Mouse (Mus musculus) heart, embryonic 11.5 days (tissue): ENCODE measurements at regions not wholly inside any gene's neighbourhood (a gene's known extent, or its start where the extent isn't known, plus 50 kb on each side); places are given as distances from the start of the nearest gene placed in this dataset.

Experiments
- ATAC-seq: fragments of 200-750 bp; cut with Nextera tagmentation; replicated peaks from 2 replicates; pipeline ENCODE4 v1.8.0; 2017; ENCODE audit warnings: moderate library complexity; ENCODE audit not compliant: insufficient number of reproducible peaks, low FRiP score, low TSS enrichment
- H3K27ac ChIP-seq: fragments of 300-500 bp; sonication (generic); 2 replicates; pipeline ENCODE4 v1.5.1; 2014; ENCODE audit warnings: mild to moderate bottlenecking, low read depth, low read length
- H3K27me3 ChIP-seq: fragments of 300-500 bp; sonication (generic); 2 replicates; pipeline ENCODE4 v1.6.1; 2014; ENCODE audit warnings: mild to moderate bottlenecking, low read length, mixed read lengths; ENCODE audit not compliant: control insufficient read depth, insufficient read depth
- H3K36me3 ChIP-seq: fragments of 300-500 bp; sonication (generic); 2 replicates; pipeline ENCODE4 v1.6.1; 2014; ENCODE audit warnings: mild to moderate bottlenecking, low read length, moderate library complexity, mixed read lengths; ENCODE audit not compliant: control insufficient read depth, insufficient read depth
- H3K4me1 ChIP-seq: fragments of 300-500 bp; sonication (generic); 2 replicates; pipeline ENCODE4 v1.6.1; 2014; ENCODE audit warnings: low read length; ENCODE audit not compliant: control insufficient read depth, insufficient read depth
- H3K4me2 ChIP-seq: fragments of 300-500 bp; sonication (generic); 2 replicates; pipeline ENCODE4 v1.6.1; 2014; ENCODE audit warnings: mild to moderate bottlenecking, moderate library complexity
- H3K4me3 ChIP-seq: fragments of 300-500 bp; sonication (generic); 2 replicates; pipeline ENCODE4 v1.5.1; 2014; ENCODE audit warnings: low read depth, low read length
- H3K9ac ChIP-seq: fragments of 300-500 bp; sonication (generic); 2 replicates; pipeline ENCODE4 v1.6.1; 2014; ENCODE audit warnings: mild to moderate bottlenecking, low read depth, low read length, moderate library complexity
- H3K9me3 ChIP-seq: fragments of 300-500 bp; sonication (generic); replicated peaks from 2 replicates; pipeline ENCODE4 v1.6.1; 2016; ENCODE audit warnings: low read length; ENCODE audit not compliant: control insufficient read depth
- WGBS: fragments of 180-500 bp; shearing (Covaris S2); extraction: QIAGEN DNeasy Blood & Tissue Kit; methylation state at CpG from one replicate; pipeline ENCODE4 v1.1.7; 2014; ENCODE audit not compliant: insufficient replicate concordance; 5-methylcytosine and 5-hydroxymethylcytosine counted together

GRCm38 (mm10) chr5:37917161-37917560, 92.8 kb upstream of the Msx1 start:
- H3K4me3 ChIP-seq: no peak overlapping the region
- H3K4me1 ChIP-seq: peaks cover 4% of the 10 kb centered on the region; the same call in 1 of the 2 replicates
- H3K27ac ChIP-seq: no peak overlapping the region
- no peak overlapping the region for H3K4me2 ChIP-seq
- 19% methylated on average over 5 of the region's 5 CpGs for WGBS
- no peaks in the 10 kb centered on the region for H3K36me3 ChIP-seq
- peaks cover 12% of the 10 kb centered on the region for H3K27me3 ChIP-seq
- no peak overlapping the region for H3K9ac ChIP-seq
- ATAC-seq: no peak
- H3K9me3 ChIP-seq: no peaks in the 10 kb centered on the region

- Histone ChIP-seq H3K27ac (no peak overlapping the region), H3K4me3 (no peak overlapping the region), H3K9ac (no peak overlapping the region), H3K9me3 (no peaks in the 10 kb centered on the region), H3K4me1 (no peaks in the 10 kb centered on the region), H3K27me3 (peaks cover 40% of the 10 kb centered on the region), H3K36me3 (no peaks in the 10 kb centered on the region), H3K4me2 (no peak overlapping the region)
- 37% methylated on average over 5 of the region's 5 CpGs for WGBS
- ATAC-seq: no peak; the same call in 1 of the 2 replicates
Measured at GRCm38 (mm10) chr5:37904683-37905352, 80.4 kb upstream of the Msx1 start.

- H3K9me3 ChIP-seq: no peaks in the 10 kb centered on the region
- no peak for ATAC-seq
- no peaks in the 10 kb centered on the region for H3K4me1 ChIP-seq
- no peak overlapping the region for H3K4me3 ChIP-seq
- 71% methylated on average over 3 of the region's 3 CpGs for WGBS
- H3K9ac ChIP-seq: no peak overlapping the region
- no peaks in the 10 kb centered on the region for H3K36me3 ChIP-seq
- H3K27me3 ChIP-seq: peaks cover 41% of the 10 kb centered on the region
- H3K4me2 ChIP-seq: no peak overlapping the region
- H3K27ac ChIP-seq: no peak overlapping the region
Measured at GRCm38 (mm10) chr5:37903861-37904260, 79.5 kb upstream of the Msx1 start.

- no peak overlapping the region for H3K27ac ChIP-seq
- no peaks in the 10 kb centered on the region for H3K36me3 ChIP-seq
- no peaks in the 10 kb centered on the region for H3K4me1 ChIP-seq
- ATAC-seq: no peak
- WGBS: 73% methylated on average over 2 of the region's 2 CpGs
- H3K9me3 ChIP-seq: no peaks in the 10 kb centered on the region
- H3K4me2 ChIP-seq: no peak overlapping the region
- no peak overlapping the region for H3K4me3 ChIP-seq
- H3K9ac ChIP-seq: no peak overlapping the region
- H3K27me3 ChIP-seq: peaks cover 46% of the 10 kb centered on the region
Measured at GRCm38 (mm10) chr5:37902741-37903140, 78.4 kb upstream of the Msx1 start.

DNA sequence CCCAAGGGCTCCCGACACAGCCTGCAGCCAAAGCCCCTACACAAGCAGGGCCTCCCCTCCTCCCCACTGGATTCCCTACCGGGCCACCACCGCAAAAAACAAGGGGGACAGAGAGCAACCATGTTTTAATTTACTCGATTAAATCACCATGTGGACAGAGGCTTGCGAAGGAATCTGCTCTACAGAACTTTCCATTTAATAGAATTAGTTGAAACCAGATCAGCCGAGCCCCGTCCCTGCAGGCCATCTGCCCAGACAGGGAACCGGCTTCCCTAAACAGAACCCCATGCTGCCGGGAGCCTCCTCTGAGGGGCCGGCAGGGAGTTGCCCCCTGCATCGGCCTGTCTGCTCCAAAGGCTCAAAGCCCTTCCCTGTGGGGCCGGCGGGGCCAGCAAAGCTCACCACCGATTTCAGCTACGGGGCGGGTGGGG, 77.5 kb upstream of the Msx1 start:
- H3K4me1 ChIP-seq: no peaks in the 10 kb centered on the region
- H3K9me3 ChIP-seq: no peaks in the 10 kb centered on the region
- peak overlapping the region; percentile 31 for H3K4me3 ChIP-seq
- no peak overlapping the region for H3K27ac ChIP-seq
- H3K4me2 ChIP-seq: peak overlapping the region; percentile 61
- peaks cover 48% of the 10 kb centered on the region for H3K27me3 ChIP-seq
- H3K9ac ChIP-seq: no peak overlapping the region
- no peaks in the 10 kb centered on the region for H3K36me3 ChIP-seq
- 2% methylated on average over 16 of the region's 16 CpGs for WGBS
- ATAC-seq: no peak

DNA sequence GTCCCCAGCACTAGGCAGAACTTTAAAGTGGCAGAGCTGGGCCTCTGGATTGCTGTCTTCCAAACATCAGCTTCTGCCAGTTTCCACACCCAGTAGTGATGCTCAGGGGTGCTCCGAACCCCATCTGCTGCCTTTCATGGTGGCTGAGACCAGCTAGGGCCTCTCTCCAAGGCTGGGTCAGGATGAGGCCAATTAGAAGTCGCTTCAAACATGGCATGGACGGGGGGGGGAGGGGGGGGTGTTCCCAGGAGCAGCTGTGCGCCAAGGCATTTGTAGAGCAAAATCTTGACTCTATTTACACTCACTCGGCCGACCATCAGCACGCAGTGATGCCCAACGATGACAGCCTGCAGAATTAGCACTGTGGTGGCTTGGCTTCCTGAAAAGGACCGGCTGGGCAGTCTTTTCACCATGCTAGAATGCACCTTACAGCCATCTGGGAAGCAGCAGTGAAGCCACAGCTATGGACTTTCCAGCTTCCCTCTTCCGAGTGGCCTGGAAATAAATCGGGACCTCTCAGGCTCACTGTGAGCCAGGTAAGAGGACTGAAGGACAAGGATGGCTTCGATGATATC, 73.7 kb upstream of the Msx1 start:
- peaks cover 62% of the 10 kb centered on the region for H3K27me3 ChIP-seq
- no peaks in the 10 kb centered on the region for H3K9me3 ChIP-seq
- H3K27ac ChIP-seq: no peak overlapping the region
- H3K9ac ChIP-seq: no peak overlapping the region
- ATAC-seq: no peak
- H3K4me1 ChIP-seq: peaks cover 15% of the 10 kb centered on the region
- no peaks in the 10 kb centered on the region for H3K36me3 ChIP-seq
- WGBS: 70% methylated on average over 12 of the region's 12 CpGs
- no peak overlapping the region for H3K4me3 ChIP-seq
- no peak overlapping the region for H3K4me2 ChIP-seq

DNA sequence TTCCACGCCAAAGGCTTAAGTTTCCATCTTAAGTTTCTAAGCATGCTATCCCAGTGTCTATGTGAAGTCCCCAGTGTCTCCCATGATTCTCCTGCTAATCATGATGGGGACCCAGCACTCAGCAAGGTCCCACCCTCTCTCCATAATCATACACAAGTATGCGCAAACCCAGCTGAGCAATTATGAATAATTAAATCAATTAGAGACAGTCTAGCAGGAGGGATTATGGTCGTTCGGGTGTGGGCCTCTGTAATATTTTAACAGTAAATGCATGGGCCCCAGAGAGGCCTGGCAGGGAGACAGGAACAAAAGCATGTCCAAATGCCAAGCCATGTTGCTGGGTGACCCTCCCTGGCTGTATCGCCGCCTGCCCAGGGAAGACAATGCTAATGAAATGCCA, 73.1 kb upstream of the Msx1 start:
- Histone ChIP-seq H3K27ac (no peak overlapping the region), H3K9ac (no peak overlapping the region), H3K4me2 (no peak overlapping the region), H3K27me3 (peaks cover 61% of the 10 kb centered on the region), H3K9me3 (no peaks in the 10 kb centered on the region), H3K36me3 (no peaks in the 10 kb centered on the region), H3K4me3 (no peak overlapping the region), H3K4me1 (peaks cover 18% of the 10 kb centered on the region)
- no peak for ATAC-seq
- 78% methylated on average over 6 of the region's 6 CpGs for WGBS

- Histone ChIP-seq H3K4me2 (peak overlapping the region; percentile 22), H3K4me3 (no peak overlapping the region), H3K9ac (no peak overlapping the region), H3K9me3 (no peaks in the 10 kb centered on the region), H3K4me1 (peaks cover 18% of the 10 kb centered on the region), H3K27me3 (peaks cover 59% of the 10 kb centered on the region), H3K36me3 (no peaks in the 10 kb centered on the region), H3K27ac (no peak overlapping the region)
- WGBS: 5% methylated on average over 19 of the region's 19 CpGs
- no peak for ATAC-seq
Measured at GRCm38 (mm10) chr5:37895441-37896336, 71.3 kb upstream of the Msx1 start.
